Mouse (Mus musculus): ENCODE results near the gene Esp3. TPM values are rescaled to one million over a fixed set of nuclear protein-coding genes. Genes with fewer than 3 reads are reported as not detected.
"Not testable (repeated sequence)": the region's sequence is repeated elsewhere in the genome, so short reads cannot be mapped to it uniquely, and the experiment has no call there.

Esp3 gene
- not detected in 3 replicates for total RNA-seq (2017)

- ATAC-seq (replicated peaks; ENCODE audit: insufficient number of reproducible peaks, low FRiP score, low TSS enrichment, poor library complexity, severe bottlenecking), result not testable (repeated sequence)
Measured at GRCm38 (mm10) chr17:40631775-40632174, at the start of gene Esp3. Gene Esp3 (plus strand): TSS chr17:40632075.

GRCm38 (mm10) chr17:40583906-40584305 lies 48.0 kb upstream of the Esp3 start:
- ATAC-seq (replicated peaks; ENCODE audit: insufficient number of reproducible peaks, low FRiP score, low TSS enrichment, poor library complexity, severe bottlenecking), result not testable (repeated sequence)

- no peak for ATAC-seq (replicated peaks; ENCODE audit: insufficient number of reproducible peaks, low FRiP score, low TSS enrichment, poor library complexity, severe bottlenecking)
Measured at GRCm38 (mm10) chr17:40591297-40591696, 40.6 kb upstream of the Esp3 start.

- no peak for ATAC-seq (replicated peaks; ENCODE audit: insufficient number of reproducible peaks, low FRiP score, low TSS enrichment, poor library complexity, severe bottlenecking)
Measured at GRCm38 (mm10) chr17:40598294-40598693, 33.6 kb upstream of the Esp3 start, which contains the start of gene Esp4. Gene Esp4 (plus strand): TSS chr17:40598594.

GRCm38 (mm10) chr17:40662118-40662679 lies 30.3 kb downstream of the Esp3 start:
- not testable (repeated sequence) for ATAC-seq (replicated peaks; ENCODE audit: insufficient number of reproducible peaks, low FRiP score, low TSS enrichment, poor library complexity, severe bottlenecking)

- ATAC-seq (replicated peaks; ENCODE audit: insufficient number of reproducible peaks, low FRiP score, low TSS enrichment, poor library complexity, severe bottlenecking), result not testable (repeated sequence)
Measured at GRCm38 (mm10) chr17:40663161-40663811, 31.4 kb downstream of the Esp3 start.

Other genes with a start within 250 kb of the Esp3 start
- not detected in 3 replicates for gene Esp8, start 112.1 kb upstream of the Esp3 start, total RNA-seq (2017)
- gene Esp6, start 70.6 kb upstream of the Esp3 start, total RNA-seq (2017), result not detected in 3 replicates
- not detected in 3 replicates for gene Esp4, start 33.5 kb upstream of the Esp3 start, total RNA-seq (2017)
- not detected in 3 replicates for gene Esp1, start 95.0 kb downstream of the Esp3 start, total RNA-seq (2017)
- 2.0 TPM in 1 of 3 replicates, not detected in the others for gene Crisp2, start 174.9 kb downstream of the Esp3 start, total RNA-seq (2017)
- gene Rhag, start 179.1 kb downstream of the Esp3 start, total RNA-seq (2017), result 0.49 TPM in 1 of 3 replicates, not detected in the others
- gene 9130008F23Rik, start 248.5 kb downstream of the Esp3 start, total RNA-seq (2017), result 1.5 to 10.3 TPM (median 4.2 TPM) in 3 replicates

Data from monocyte, adult 5-6 weeks (primary cell).